10 mouse cellular contexts compared by ENCODE assay signal in genomic region chr5:73279732-73280566, GRCm38 (mm10). TPM values are rescaled to one million over a fixed set of nuclear protein-coding genes. Genes with fewer than 3 reads are reported as not detected.
A peak's percentile ranks its signal among the peaks of the same experiment; 100 is the strongest.
DNase-seq lines count a peak whose midpoint lies in the region; ATAC-seq and TF ChIP-seq lines count a peak whose summit lies in the region.
"Had no signal": no experiment of that assay in that cellular context is flagged by ENCODE, and none has a peak within 500 bp of the region (broad histone marks: within the 10 kb centered on the region; RNA-seq: fewer than 3 reads in every experiment).

No protein-coding gene starts in this region.

- H3K27ac ChIP-seq in heart, embryonic 10.5 days: peak overlapping the region; percentile 79
- peak overlapping the region; percentile 35; the same call in 1 of the 2 replicates for H3K27ac ChIP-seq in spleen, adult 2 months (ENCODE audit: insufficient read depth, low read length)
- 0 out of 2 replicates have a peak overlapping the region, but pooled peaks have one; percentile 7 for H3K27ac ChIP-seq in intestine, embryonic 15.5 days
- no peak overlapping the region for H3K27ac ChIP-seq in forebrain, embryonic 12.5 days

- H3K4me1 ChIP-seq in heart, embryonic 10.5 days: peaks cover 16% of the 10 kb centered on the region; the same call in 1 of the 2 replicates
- no peaks in the 10 kb centered on the region for H3K4me1 ChIP-seq in spleen, adult 2 months (ENCODE audit: control insufficient read depth, insufficient read depth, insufficient read length)
- peaks cover 6% of the 10 kb centered on the region for H3K4me1 ChIP-seq in intestine, embryonic 15.5 days (replicated peaks)
- peaks cover 7% of the 10 kb centered on the region for H3K4me1 ChIP-seq in forebrain, embryonic 12.5 days

- H3K4me3 ChIP-seq in heart, embryonic 10.5 days: no peak overlapping the region
- H3K4me3 ChIP-seq in spleen, adult 2 months (ENCODE audit: extremely low read depth, insufficient read depth, insufficient read length): no peak overlapping the region
- no peak overlapping the region for H3K4me3 ChIP-seq in intestine, embryonic 15.5 days (replicated peaks)
- no peak overlapping the region for H3K4me3 ChIP-seq in forebrain, embryonic 12.5 days (replicated peaks)

- no peak overlapping the region for H3K9ac ChIP-seq in intestine, embryonic 15.5 days
- H3K9ac ChIP-seq in forebrain, embryonic 12.5 days: no peak overlapping the region

- peak; percentile 25; the same call in 1 of the 2 replicates for ATAC-seq in intestine, embryonic 15.5 days
- ATAC-seq in forebrain, embryonic 12.5 days (ENCODE audit: low FRiP score): no peak

- TF ChIP-seq CTCF in spleen, adult 2 months (IDR thresholded peaks at IDR 0.05; ENCODE audit: extremely low read depth, insufficient read depth, insufficient read length, insufficient replicate concordance): no peak

- peak; percentile 65 for DNase-seq in heart, embryonic 10.5 days (ENCODE audit: low spot score)
- DNase-seq in heart, postnatal 14 days: no peak
- no peak for DNase-seq in spleen, adult 2 months (ENCODE audit: low read depth in 1 of 2, low spot score in 2 of 2)
- DNase-seq in spleen, postnatal 14 days (ENCODE audit: low spot score in 2 of 2): no peak
- DNase-seq in adrenal gland, postnatal 14 days: no peak
- DNase-seq in left cerebral cortex, adult 18-20 months (ENCODE audit: low spot score in 2 of 2): no peak
- DNase-seq: adrenal gland, postnatal 10 days; cerebellum, postnatal 10 days had no signal

- H3K9me3 ChIP-seq in heart, embryonic 10.5 days: no peaks in the 10 kb centered on the region
- H3K9me3 ChIP-seq in intestine, embryonic 15.5 days: no peaks in the 10 kb centered on the region
- H3K9me3 ChIP-seq in forebrain, embryonic 12.5 days: no peaks in the 10 kb centered on the region

- H3K36me3 ChIP-seq in heart, embryonic 10.5 days: no peaks in the 10 kb centered on the region
- H3K36me3 ChIP-seq in spleen, adult 2 months (ENCODE audit: control insufficient read depth, insufficient read depth, low read length): no peaks in the 10 kb centered on the region
- no peaks in the 10 kb centered on the region for H3K36me3 ChIP-seq in intestine, embryonic 15.5 days
- H3K36me3 ChIP-seq in forebrain, embryonic 12.5 days (replicated peaks): no peaks in the 10 kb centered on the region

- H3K4me2 ChIP-seq in intestine, embryonic 15.5 days (replicated peaks): no peak overlapping the region
- no peak overlapping the region for H3K4me2 ChIP-seq in forebrain, embryonic 12.5 days

- WGBS in heart, embryonic 10.5 days: 45% methylated on average over 4 of the region's 4 CpGs
- 86% methylated on average over 4 of the region's 4 CpGs for WGBS in spleen, adult 2 months
- WGBS in intestine, embryonic 15.5 days: 36% methylated on average over 4 of the region's 4 CpGs
- 57% methylated on average over 4 of the region's 4 CpGs for WGBS in forebrain, embryonic 12.5 days

- H3K27me3 ChIP-seq in heart, embryonic 10.5 days (ENCODE audit: insufficient read depth, poor library complexity, severe bottlenecking): no peaks in the 10 kb centered on the region
- H3K27me3 ChIP-seq in spleen, adult 2 months (ENCODE audit: control insufficient read depth, insufficient read depth, low read length): no peaks in the 10 kb centered on the region
- H3K27me3 ChIP-seq in intestine, embryonic 15.5 days (replicated peaks): no peaks in the 10 kb centered on the region
- no peaks in the 10 kb centered on the region for H3K27me3 ChIP-seq in forebrain, embryonic 12.5 days

- TF ChIP-seq POLR2A in spleen, adult 2 months (IDR thresholded peaks at IDR 0.05; ENCODE audit: low read depth, low read length): no peak

- intact Hi-C loops in heart, postnatal 14 days (cut with DNase I): no loop called here

RNA-seq across cellular contexts. Expression of gene Ociad1, which starts 12.6 kb away (rescaled TPM):
- polyA plus RNA-seq in heart, embryonic 10.5 days (2016; fragmentation: Nextera tagmentation; extraction: Ambion mirVana): 169 and 198 TPM in 2 replicates
- 100 to 1,000 TPM; 239 to 245 TPM for total RNA-seq in heart, postnatal 14 days (2021)
- polyA plus RNA-seq in spleen, adult 2 months (2012; rRNA removed): 29.1 and 34.2 TPM in 2 replicates
- polyA plus RNA-seq in intestine, embryonic 15.5 days (2015; fragmentation: Nextera tagmentation; extraction: Ambion mirVana): 246 and 258 TPM in 2 replicates
- 226 and 236 TPM in 2 replicates for total RNA-seq in adrenal gland, postnatal 14 days (2021)
- 100 to 1,000 TPM; 465 to 497 TPM for total RNA-seq in left cerebral cortex, adult 18-20 months (2021)
- polyA plus RNA-seq in forebrain, embryonic 12.5 days (2016; fragmentation: Nextera tagmentation; extraction: Ambion mirVana): 182 and 191 TPM in 2 replicates

RNA-seq across cellular contexts. Expression of gene Fryl, which starts 23.5 kb away (rescaled TPM):
- polyA plus RNA-seq in heart, embryonic 10.5 days (2016; fragmentation: Nextera tagmentation; extraction: Ambion mirVana): 27.7 and 32.6 TPM in 2 replicates
- 10 to 100 TPM; 45.9 to 50.9 TPM for total RNA-seq in heart, postnatal 14 days (2021)
- 72.3 and 96.7 TPM in 2 replicates for polyA plus RNA-seq in spleen, adult 2 months (2012; rRNA removed)
- 27.1 and 28.4 TPM in 2 replicates for polyA plus RNA-seq in intestine, embryonic 15.5 days (2015; fragmentation: Nextera tagmentation; extraction: Ambion mirVana)
- total RNA-seq in adrenal gland, postnatal 14 days (2021): 43.0 and 55.1 TPM in 2 replicates
- total RNA-seq in left cerebral cortex, adult 18-20 months (2021): 10 to 100 TPM; 54.2 to 57.5 TPM
- polyA plus RNA-seq in forebrain, embryonic 12.5 days (2016; fragmentation: Nextera tagmentation; extraction: Ambion mirVana): 49.7 and 53.4 TPM in 2 replicates
